Mouse (Mus musculus) ES-Bruce4 (cell line): ENCODE results near the gene Cntn5. TPM values are rescaled to one million over a fixed set of nuclear protein-coding genes. Genes with fewer than 3 reads are reported as not detected.
A peak's percentile ranks its signal among the peaks of the same experiment; 100 is the strongest.

Experiments
- H3K27ac ChIP-seq: 2 replicates; pipeline ENCODE4 v1.5.1; 2012; ENCODE audit warnings: low read length, inconsistent platforms; ENCODE audit not compliant: insufficient read depth
- H3K27me3 ChIP-seq: 2 replicates; pipeline ENCODE4 v1.6.1; 2012; ENCODE audit warnings: mild to moderate bottlenecking, low read length, inconsistent platforms; ENCODE audit not compliant: control insufficient read depth, poor library complexity, insufficient read depth, severe bottlenecking
- H3K36me3 ChIP-seq: 2 replicates; pipeline ENCODE4 v1.6.1; 2012; ENCODE audit warnings: inconsistent platforms, mild to moderate bottlenecking, low read length, moderate library complexity; ENCODE audit not compliant: control insufficient read depth, poor library complexity, insufficient read depth, severe bottlenecking
- H3K4me1 ChIP-seq: one replicate; pipeline ENCODE4 v1.8.1; 2011; ENCODE audit warnings: low read length; ENCODE audit not compliant: control insufficient read depth, insufficient read depth
- H3K4me3 ChIP-seq: 2 replicates; pipeline ENCODE4 v1.5.1; 2011; ENCODE audit warnings: low read depth, mild to moderate bottlenecking, low read length
- H3K9ac ChIP-seq: 2 replicates; pipeline ENCODE4 v1.6.1; 2012; ENCODE audit warnings: low read depth, mild to moderate bottlenecking, inconsistent platforms; ENCODE audit not compliant: poor library complexity, severe bottlenecking
- H3K9me3 ChIP-seq: replicated peaks from 2 replicates; pipeline ENCODE4 v1.6.1; 2012; ENCODE audit warnings: mild to moderate bottlenecking, low read length, inconsistent platforms; ENCODE audit not compliant: control insufficient read depth, poor library complexity, insufficient read depth, severe bottlenecking
- CTCF ChIP-seq: IDR thresholded peaks from one replicate; pipeline ENCODE4 v1.8.1; 2011; ENCODE audit warnings: low read depth, low read length
- EP300 ChIP-seq: IDR thresholded peaks from 2 replicates; pipeline ENCODE4 v1.6.1; 2011; ENCODE audit warnings: low read depth, low read length; ENCODE audit not compliant: insufficient read depth
- POLR2A ChIP-seq: IDR thresholded peaks from one replicate; pipeline ENCODE4 v1.8.1; 2011; ENCODE audit warnings: low read length; ENCODE audit not compliant: insufficient read depth
- polyA plus RNA-seq: library from polyadenylated mRNA; stranded (reverse); fragments of >200 nt; gene quantifications from 2 replicates; pipeline ENCODE4 v1.2.4, GENCODE M21; 2011; ENCODE audit warnings: low read depth; ENCODE audit not compliant: missing spikeins, insufficient read depth, insufficient read length

Gene Cntn5
- not detected in 2 replicates for polyA plus RNA-seq

GRCm38 (mm10) chr9:10904616-10905363, at the start of gene Cntn5:
Gene Cntn5, minus strand, starts transcription at chr9:10904775.
- Histone ChIP-seq H3K4me1 (no peaks in the 10 kb centered on the region), H3K4me3 (peak within 1 kb of the TSS; percentile 69), H3K9me3 (no peaks in the 10 kb centered on the region), H3K27ac (no peak within 1 kb of the TSS), H3K27me3 (no peaks in the 10 kb centered on the region), H3K9ac (no peak within 1 kb of the TSS), H3K36me3 (no peaks in the 10 kb centered on the region)
- TF ChIP-seq POLR2A (no peak), EP300 (no peak), CTCF (no peak)

- Histone ChIP-seq H3K4me3 (no peak overlapping the region), H3K27ac (no peak overlapping the region), H3K4me1 (no peaks in the 10 kb centered on the region), H3K9ac (no peak overlapping the region), H3K9me3 (no peaks in the 10 kb centered on the region), H3K36me3 (no peaks in the 10 kb centered on the region), H3K27me3 (no peaks in the 10 kb centered on the region)
- TF ChIP-seq CTCF: no peak
- TF ChIP-seq POLR2A: no peak
- TF ChIP-seq EP300: no peak
These were observed 45.9 kb upstream of the Cntn5 start for GRCm38 (mm10) chr9:10950470-10950869.

GRCm38 (mm10) chr9:10909573-10909972, 5.0 kb upstream of the Cntn5 start:
- no peak overlapping the region for H3K4me3 ChIP-seq
- no peaks in the 10 kb centered on the region for H3K4me1 ChIP-seq
- no peaks in the 10 kb centered on the region for H3K36me3 ChIP-seq
- no peak overlapping the region for H3K9ac ChIP-seq
- no peaks in the 10 kb centered on the region for H3K27me3 ChIP-seq
- H3K27ac ChIP-seq: no peak overlapping the region
- H3K9me3 ChIP-seq: no peaks in the 10 kb centered on the region
- TF ChIP-seq CTCF: no peak
- TF ChIP-seq POLR2A: no peak
- TF ChIP-seq EP300: no peak

- Histone ChIP-seq H3K9me3 (no peaks in the 10 kb centered on the region), H3K36me3 (no peaks in the 10 kb centered on the region), H3K27me3 (no peaks in the 10 kb centered on the region), H3K27ac (no peak overlapping the region), H3K4me3 (no peak overlapping the region), H3K4me1 (no peaks in the 10 kb centered on the region), H3K9ac (no peak overlapping the region)
- TF ChIP-seq POLR2A (no peak), CTCF (no peak), EP300 (no peak)
These were observed 1.1 kb upstream of the Cntn5 start for GRCm38 (mm10) chr9:10905696-10906095.

GRCm38 (mm10) chr9:10879758-10880157, 24.8 kb downstream of the Cntn5 start:
- no peak for TF ChIP-seq CTCF
- TF ChIP-seq POLR2A: no peak
- no peak for TF ChIP-seq EP300
- Histone ChIP-seq H3K9ac (no peak overlapping the region), H3K4me1 (no peaks in the 10 kb centered on the region)

GRCm38 (mm10) chr9:10873881-10874280, 30.7 kb downstream of the Cntn5 start:
- TF ChIP-seq POLR2A (no peak), EP300 (no peak), CTCF (no peak)
- Histone ChIP-seq H3K4me1 (no peaks in the 10 kb centered on the region), H3K9me3 (no peaks in the 10 kb centered on the region), H3K4me3 (no peak overlapping the region), H3K27ac (no peak overlapping the region), H3K36me3 (no peaks in the 10 kb centered on the region), H3K9ac (no peak overlapping the region), H3K27me3 (no peaks in the 10 kb centered on the region)

More at GRCm38 (mm10) chr9:10879758-10880157, 24.8 kb downstream of the Cntn5 start:
- Histone ChIP-seq H3K36me3 (no peaks in the 10 kb centered on the region), H3K9me3 (no peaks in the 10 kb centered on the region), H3K27me3 (no peaks in the 10 kb centered on the region), H3K27ac (no peak overlapping the region), H3K4me3 (no peak overlapping the region)
